In the genomic region with DNA sequence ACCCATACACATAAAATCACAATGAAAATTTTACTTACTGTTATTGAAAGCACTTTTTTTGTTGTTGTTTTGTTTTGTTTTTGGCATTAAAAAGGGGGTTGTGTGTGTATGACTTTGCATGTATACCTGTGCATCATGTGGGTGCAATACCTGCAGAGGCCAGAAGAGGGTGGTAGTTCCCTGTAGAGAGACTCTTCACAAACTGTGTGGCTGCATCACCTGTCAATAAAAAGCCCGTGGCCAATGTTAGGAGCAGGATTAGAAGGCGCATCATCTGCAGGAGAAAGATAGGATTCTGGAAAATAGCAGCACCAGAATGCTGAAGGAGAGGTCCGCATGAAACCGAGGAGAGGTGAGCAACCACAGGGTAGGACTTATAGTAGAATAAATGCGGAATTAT, we compare ENCODE assay signal across 8 mouse cellular contexts. TPM values are rescaled to one million over a fixed set of nuclear protein-coding genes. Genes with fewer than 3 reads are reported as not detected.
DNase-seq lines count a peak whose midpoint lies in the region; ATAC-seq and TF ChIP-seq lines count a peak whose summit lies in the region.
"Had no signal": no experiment of that assay in that cellular context is flagged by ENCODE, and none has a peak within 500 bp of the region (broad histone marks: within the 10 kb centered on the region; RNA-seq: fewer than 3 reads in every experiment).

No protein-coding gene starts in this region.

- no peak for ATAC-seq in kidney, embryonic 15.5 days (replicated peaks; ENCODE audit: low FRiP score)

- H3K9ac ChIP-seq in kidney, embryonic 15.5 days: no peak overlapping the region
- H3K9ac ChIP-seq in ES-E14 (ENCODE audit: insufficient read depth, low read depth, low read length, poor library complexity, severe bottlenecking): no peak overlapping the region
- H3K9ac ChIP-seq: liver, embryonic 15.5 days had no signal

- H3K27me3 ChIP-seq in kidney, embryonic 15.5 days: no peaks in the 10 kb centered on the region
- H3K27me3 ChIP-seq: liver, embryonic 15.5 days had no signal

- DNase-seq in kidney, postnatal 25 days: peak; percentile 60 to 61
- DNase-seq in ES-E14 (ENCODE audit: low read depth, low spot score): peak; percentile 95
- DNase-seq in c-Kit-negative CD71-positive TER-119-positive erythroid progenitor cells, embryonic 14.5 days (ENCODE audit: low read depth, low spot score): peak; percentile 57
- DNase-seq in retina, embryonic 14.5 days (ENCODE audit: low spot score): peak; percentile 53
- DNase-seq in layer of hippocampus, adult 18-20 months (ENCODE audit: low spot score in 2 of 2): no peak
- DNase-seq in layer of hippocampus, postnatal 25 days (ENCODE audit: extremely low spot score in 1 of 2, low spot score in 1 of 2): no peak

- no peaks in the 10 kb centered on the region for H3K36me3 ChIP-seq in kidney, embryonic 15.5 days
- H3K36me3 ChIP-seq in ES-E14 (ENCODE audit: control insufficient read depth, insufficient read depth, low read length, poor library complexity, severe bottlenecking): no peaks in the 10 kb centered on the region

- H3K4me1 ChIP-seq in kidney, embryonic 15.5 days: peaks cover 7% of the 10 kb centered on the region; the same call in 1 of the 2 replicates
- H3K4me1 ChIP-seq in ES-E14 (ENCODE audit: control insufficient read depth in 2 of 2, insufficient read depth in 2 of 2, low read length in 2 of 2, poor library complexity in 1 of 2): peaks cover 0 to 2% of the 10 kb centered on the region in 2 experiments; a peak in 1 of 4 replicates
- H3K4me1 ChIP-seq: liver, embryonic 15.5 days had no signal

- H3K4me2 ChIP-seq in kidney, embryonic 15.5 days: no peak overlapping the region
- H3K4me2 ChIP-seq: liver, embryonic 15.5 days had no signal

- in situ Hi-C loops in ES-E14 (cut with MboI; ENCODE audit: low sequenced_read_pairs in 2 of 2, unreplicated experiment in 2 of 2): loop anchor here (5.0 kb wide), 1 partner anchor 347 kb away; no protein-coding TSS in a partner anchor

- H3K4me3 ChIP-seq in kidney, embryonic 15.5 days (replicated peaks): no peak overlapping the region
- H3K4me3 ChIP-seq in ES-E14 (ENCODE audit: insufficient read depth in 1 of 2, low read depth in 1 of 2, low read length in 2 of 2, poor library complexity in 1 of 2, severe bottlenecking in 1 of 2): 0 out of 4 replicates have a peak overlapping the region, but pooled peaks of 1 of the 2 experiments have one; percentile 12
- H3K4me3 ChIP-seq: liver, embryonic 15.5 days had no signal

- H3K9me3 ChIP-seq in kidney, embryonic 15.5 days (replicated peaks): peaks cover 9% of the 10 kb centered on the region
- H3K9me3 ChIP-seq in ES-E14 (ENCODE audit: control insufficient read depth, insufficient read depth, low read depth, low read length): no peaks in the 10 kb centered on the region
- H3K9me3 ChIP-seq: liver, embryonic 15.5 days had no signal

- 89% methylated on average over 5 of the region's 5 CpGs for WGBS in kidney, embryonic 15.5 days

- no peak overlapping the region for H3K27ac ChIP-seq in kidney, embryonic 15.5 days
- no peak overlapping the region for H3K27ac ChIP-seq in ES-E14 (ENCODE audit: insufficient read depth, low read depth, low read length, poor library complexity, severe bottlenecking)
- H3K27ac ChIP-seq: liver, embryonic 15.5 days had no signal

TF ChIP-seq in ES-E14, 5 proteins besides CTCF, POLR2A, EP300 and RAD21:
- TF ChIP-seq CHD2 (IDR thresholded peaks at IDR 0.05; ENCODE audit: low read depth, low read length): peak; percentile 94
- 0 out of 2 replicates have a peak, but pooled peaks have one; percentile 10 for TF ChIP-seq MAFK (IDR thresholded peaks at IDR 0.05; ENCODE audit: insufficient read depth, low read depth, low read length)
- TF ChIP-seq ZC3H11A (IDR thresholded peaks at IDR 0.05; ENCODE audit: borderline replicate concordance, low read depth, low read length): peak; percentile 84
- no peak for TF ChIP-seq HCFC1 (IDR thresholded peaks at IDR 0.05; ENCODE audit: borderline replicate concordance, insufficient read depth, low read length)

RNA-seq across cellular contexts. Expression of gene Gm42791, which starts 44.9 kb away (rescaled TPM):
- polyA plus RNA-seq in kidney, embryonic 15.5 days (2015; fragmentation: Nextera tagmentation; extraction: Ambion mirVana): 3.2 TPM in 1 of 2 replicates, not detected in the other
- total RNA-seq in ES-E14 (2012; rRNA removed): 0.48 TPM in 1 of 2 replicates, not detected in the other
- total RNA-seq in layer of hippocampus, adult 18-20 months (2021): 10 to 100 TPM; 32.0 to 32.9 TPM
- 10 to 100 TPM; 18.9 to 21.1 TPM for total RNA-seq in layer of hippocampus, postnatal 25 days (2021)
- polyA plus RNA-seq: liver, embryonic 15.5 days had no signal

Comparison
In these comparisons a context has a peak if more than half of its experiments do, and no peak if none do; other contexts are left out.
1. DNase-seq: peak in kidney, postnatal 25 days (2 of 2), ES-E14 (single experiment), c-Kit-negative CD71-positive TER-119-positive erythroid progenitor cells, embryonic 14.5 days (single experiment) and retina, embryonic 14.5 days (single experiment); none in layer of hippocampus, adult 18-20 months (0 of 2) and layer of hippocampus, postnatal 25 days (0 of 2).
2. RNA of gene Gm42791, which starts 44.9 kb away (total RNA-seq): 32.0 to 32.9 TPM in layer of hippocampus, adult 18-20 months and 18.9 to 21.1 TPM in layer of hippocampus, postnatal 25 days; 0.48 TPM in ES-E14; every median in the first group is over 10 times any median in the second.